Mouse (Mus musculus): ENCODE results near the gene Cd93.

Gene Cd93

DNA sequence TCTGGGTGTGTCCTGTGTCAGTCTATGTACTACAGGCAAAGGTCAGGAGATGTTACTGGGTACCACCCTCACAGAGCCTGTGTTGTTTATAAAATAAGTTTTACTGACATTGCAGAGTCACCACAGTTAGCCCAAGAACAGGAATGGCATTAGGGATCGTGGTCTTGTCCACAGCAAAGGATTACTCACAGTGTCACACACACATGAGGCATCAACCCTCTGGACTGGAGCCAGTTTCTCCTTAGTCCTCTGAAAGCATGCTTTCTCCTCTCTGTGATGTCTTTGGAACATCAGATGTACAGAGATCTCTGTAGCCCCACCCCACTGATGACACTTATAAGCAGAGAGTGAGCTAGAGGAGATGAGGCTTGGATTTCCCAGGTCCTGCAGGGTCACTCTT, 41.1 kb downstream of the Cd93 start:
- no peak for DNase-seq (ENCODE audit: extremely low spot score)

DNA sequence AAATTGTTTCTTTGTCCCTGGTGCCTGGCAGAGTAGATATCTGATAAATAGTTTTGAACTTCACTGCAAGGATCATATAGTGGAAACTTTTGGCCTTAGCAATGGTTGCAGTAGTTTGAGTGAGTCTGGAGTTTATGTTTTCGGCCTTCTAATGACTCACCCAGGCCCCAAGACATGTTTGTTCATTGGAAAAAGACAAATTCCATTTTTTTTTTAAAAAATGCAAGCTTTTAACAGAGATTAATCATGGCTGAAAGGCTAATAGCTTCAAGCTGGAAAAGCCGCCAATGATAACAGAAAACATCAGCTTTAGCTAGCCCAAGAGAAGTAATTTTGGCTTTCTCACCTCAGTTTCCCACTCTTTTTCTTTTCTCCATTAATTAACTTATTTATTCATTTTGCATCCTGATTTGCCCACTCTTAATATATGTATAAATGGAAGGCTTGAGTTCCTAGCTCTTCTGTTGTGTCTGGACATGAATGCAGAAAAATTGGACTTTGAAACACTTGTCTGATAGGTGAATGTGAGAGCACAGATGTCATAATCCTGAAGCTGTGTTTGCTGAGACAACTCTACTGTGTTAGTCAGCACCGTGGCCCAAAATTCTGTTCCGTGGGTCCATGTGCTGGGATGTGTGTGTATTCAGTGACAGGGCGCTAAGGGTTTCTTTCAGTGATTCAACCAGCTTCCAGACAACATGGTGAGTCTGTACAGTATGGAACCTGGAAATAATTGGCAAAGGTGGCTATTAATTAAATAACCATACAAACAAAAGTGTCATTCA, 44.3 kb downstream of the Cd93 start:
- DNase-seq (ENCODE audit: extremely low spot score), result no peak

DNA sequence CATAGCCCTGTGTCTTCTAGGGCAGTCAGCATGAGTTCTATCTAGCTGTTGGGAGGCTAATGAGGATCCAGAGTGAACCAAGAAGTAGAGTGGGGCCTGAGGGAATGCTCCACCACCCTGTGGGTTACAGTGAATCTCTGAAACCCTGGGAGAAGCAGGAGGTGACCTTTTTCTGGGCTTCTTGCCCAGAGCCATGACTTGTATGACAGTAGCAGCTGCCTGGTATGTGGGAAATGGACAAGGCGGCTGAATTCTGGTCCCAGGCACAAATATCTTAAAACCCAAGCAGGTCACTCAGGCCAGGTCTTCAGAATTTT, 45.6 kb downstream of the Cd93 start:
- no peak for DNase-seq (ENCODE audit: extremely low spot score)

DNA sequence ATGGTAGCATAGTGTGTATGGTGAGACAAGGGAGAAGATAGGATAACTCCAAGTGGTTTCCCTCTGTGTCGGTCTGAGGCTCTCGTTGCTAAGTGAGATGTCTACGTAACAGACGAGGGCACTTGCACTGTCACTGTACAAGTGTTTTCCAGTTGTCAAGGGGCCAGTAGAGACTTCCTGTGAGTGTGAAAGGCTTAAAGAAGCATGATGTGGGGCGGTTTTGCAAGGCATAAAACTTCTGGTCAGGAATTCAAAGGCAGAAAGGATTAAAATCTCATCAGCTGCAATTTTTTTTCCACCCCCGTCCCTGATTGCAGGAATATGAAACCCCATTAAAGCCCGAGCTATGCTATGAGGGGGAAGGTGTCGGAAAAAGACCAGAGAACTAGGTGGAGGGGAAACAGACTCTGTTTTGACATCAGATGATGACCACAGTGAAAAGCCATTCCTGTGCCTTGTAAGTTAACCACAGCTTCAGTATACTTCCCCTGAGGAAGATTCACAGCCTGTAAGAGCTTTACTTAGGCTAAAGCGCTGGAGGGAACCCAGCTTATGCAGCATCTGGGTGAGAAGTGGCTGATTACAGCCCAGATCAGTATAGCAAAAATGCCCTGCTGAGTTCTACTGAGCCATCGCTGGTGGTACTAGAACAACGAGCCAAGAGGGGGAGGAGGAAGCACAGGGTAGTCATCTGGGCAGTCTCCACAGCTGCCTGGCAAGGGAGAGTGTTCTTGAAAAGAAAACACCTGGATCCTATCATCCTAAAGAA, 46.2 kb downstream of the Cd93 start:
- no peak for DNase-seq (ENCODE audit: extremely low spot score)

DNA sequence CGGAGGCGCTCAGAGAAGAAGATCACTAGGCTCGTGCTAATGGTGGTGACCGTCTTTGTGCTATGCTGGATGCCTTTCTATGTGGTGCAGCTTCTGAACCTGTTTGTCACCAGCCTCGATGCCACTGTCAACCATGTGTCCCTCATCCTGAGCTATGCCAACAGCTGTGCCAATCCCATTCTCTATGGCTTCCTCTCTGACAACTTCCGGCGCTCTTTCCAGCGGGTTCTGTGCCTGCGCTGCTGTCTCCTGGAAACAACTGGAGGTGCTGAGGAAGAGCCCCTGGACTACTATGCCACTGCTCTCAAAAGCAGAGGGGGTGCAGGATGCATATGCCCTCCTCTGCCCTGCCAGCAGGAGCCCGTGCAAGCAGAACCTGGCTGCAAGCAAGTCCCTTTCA, 47.2 kb downstream of the Cd93 start:
- DNase-seq (ENCODE audit: extremely low spot score), result no peak

DNA sequence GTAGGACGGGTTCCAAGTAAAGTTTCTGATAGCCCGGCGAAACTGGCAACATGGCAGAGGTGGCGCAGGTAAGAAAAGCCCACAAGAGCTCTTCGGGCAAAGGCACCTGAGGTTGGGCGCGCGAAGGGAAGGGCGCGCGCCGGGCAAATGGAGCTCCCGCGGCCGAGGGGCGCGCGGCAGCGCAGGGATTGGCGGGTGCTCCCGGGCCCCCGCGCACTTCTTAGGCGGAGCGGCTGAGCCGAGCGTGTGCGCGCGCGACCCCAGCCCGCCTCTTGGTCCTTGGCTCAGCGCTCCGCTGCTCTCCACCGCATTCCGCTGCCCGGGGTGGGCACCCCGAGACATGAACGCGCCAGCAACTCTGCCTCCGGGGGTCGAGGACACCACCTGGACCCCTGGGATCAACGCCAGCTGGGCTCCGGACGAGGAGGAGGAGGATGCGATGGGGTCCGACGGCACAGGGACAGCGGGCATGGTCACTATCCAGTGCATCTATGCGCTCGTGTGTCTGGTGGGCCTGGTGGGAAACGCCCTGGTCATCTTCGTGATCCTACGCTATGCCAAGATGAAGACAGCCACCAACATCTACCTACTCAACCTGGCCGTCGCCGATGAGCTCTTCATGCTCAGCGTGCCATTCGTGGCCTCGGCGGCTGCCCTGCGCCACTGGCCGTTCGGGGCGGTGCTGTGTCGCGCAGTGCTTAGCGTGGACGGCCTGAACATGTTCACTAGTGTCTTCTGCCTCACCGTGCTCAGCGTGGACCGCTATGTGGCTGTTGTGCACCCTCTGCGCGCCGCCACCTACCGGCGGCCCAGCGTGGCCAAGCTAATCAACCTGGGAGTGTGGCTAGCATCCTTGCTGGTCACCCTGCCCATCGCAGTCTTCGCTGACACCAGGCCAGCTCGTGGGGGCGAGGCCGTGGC, 48.0 kb downstream of the Cd93 start, which contains the start of gene Sstr4:
Gene Sstr4, plus strand, starts transcription at position 214 of the 921 bp plus-strand sequence.
- peak; percentile 56 for DNase-seq (ENCODE audit: extremely low spot score)

DNA sequence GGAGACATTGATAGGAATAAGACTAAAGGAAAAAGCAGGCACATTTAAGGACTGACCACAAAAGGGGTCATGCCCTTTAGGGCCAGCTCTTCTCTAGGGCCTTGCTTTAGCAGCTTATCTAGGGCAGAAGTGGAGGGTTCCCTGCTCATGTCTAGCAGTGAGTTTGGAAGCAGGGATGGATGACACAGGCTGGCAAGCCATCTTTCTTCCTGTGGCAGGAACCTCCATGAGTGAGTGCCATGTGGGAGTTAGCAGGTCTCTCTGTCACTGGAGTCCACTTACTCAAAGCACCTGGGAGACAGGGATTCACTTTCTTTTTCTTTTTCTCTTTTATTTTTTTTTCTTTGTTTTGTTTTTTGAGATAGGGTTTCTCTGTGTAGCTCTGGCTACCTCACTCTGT, 49.5 kb downstream of the Cd93 start:
- DNase-seq (ENCODE audit: extremely low spot score), result no peak

DNA sequence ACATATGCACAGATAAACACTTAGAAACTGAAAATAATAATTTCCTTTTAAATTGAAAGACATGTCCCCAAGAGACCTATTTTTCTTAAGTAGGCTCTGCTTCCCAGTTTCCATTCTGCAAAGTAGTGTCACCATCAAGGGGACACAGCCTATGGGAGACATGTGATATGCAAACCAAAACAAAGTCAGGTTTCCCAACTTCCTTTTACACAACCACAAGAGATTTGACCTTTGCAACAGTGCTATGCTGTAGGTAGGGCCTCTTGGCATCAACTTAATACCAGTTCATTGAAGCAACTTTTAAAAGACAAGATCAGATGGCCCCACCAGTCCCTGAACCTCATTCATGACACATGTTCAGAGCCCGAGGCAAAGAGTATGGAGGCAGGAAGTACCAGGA, 50.2 kb downstream of the Cd93 start:
- no peak for DNase-seq (ENCODE audit: extremely low spot score)

DNA sequence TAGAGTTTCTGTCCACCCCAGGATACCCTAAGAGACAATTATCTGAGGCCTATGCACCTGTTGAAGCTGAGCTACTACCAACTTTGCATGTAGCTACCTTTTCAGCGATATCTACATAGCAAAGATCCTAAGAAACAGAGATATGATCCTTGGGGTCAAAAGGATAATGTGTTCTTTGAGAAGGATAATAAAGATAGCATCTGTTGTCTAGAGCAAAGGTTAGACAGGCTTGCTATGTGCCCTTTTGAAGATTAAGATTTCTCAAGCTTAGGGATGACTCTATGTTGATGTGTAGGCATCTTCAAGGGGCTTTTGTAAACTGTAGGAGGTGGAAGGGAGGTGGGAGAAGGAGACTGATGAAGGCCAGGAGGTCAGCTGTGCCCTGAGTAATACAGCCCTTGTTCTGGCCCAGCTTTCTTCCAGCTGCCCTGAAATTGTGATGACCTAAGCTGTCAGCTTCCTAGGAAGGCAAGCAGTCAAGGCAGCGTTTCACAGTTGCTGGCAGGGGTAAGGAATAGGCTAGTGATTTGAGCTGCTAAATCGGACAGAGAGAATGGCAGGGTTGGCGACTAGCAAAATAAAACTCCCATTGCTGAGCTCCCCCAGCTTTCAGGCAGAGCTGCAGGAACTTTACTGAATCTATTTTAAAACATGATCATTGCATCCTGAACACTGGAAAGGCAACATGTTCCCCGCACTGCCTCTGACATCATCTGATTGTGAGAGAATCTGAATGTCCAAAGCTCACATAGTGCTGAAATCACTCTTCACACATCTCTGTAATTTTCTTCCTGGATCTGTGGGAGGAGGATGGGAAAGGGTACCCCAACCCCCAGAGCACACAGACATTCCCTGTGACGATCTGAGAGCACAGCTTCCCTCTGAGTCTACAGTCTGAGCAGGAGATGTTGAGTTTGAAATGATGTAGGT, 55.4 kb downstream of the Cd93 start:
- DNase-seq (ENCODE audit: extremely low spot score), result no peak

DNA sequence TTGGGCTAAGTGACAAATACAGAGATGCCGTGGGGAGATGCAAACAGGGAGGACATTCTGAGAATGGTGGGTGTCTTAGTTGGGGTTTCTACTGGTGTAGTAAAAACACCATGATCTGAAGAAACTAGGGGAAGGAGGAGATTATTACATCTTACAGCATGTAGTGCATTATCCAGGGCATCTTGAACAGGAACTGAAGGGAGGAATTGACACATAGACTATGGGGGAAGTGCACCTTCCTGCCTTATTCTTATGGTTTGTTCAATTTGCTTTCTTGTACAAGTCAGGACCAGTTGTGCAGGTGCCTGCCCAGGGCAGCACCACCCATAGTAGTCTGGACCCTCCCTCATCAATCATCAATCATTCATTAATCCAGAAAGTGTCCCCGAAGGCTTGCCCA, 56.4 kb downstream of the Cd93 start:
- DNase-seq (ENCODE audit: extremely low spot score), result no peak
